Comparison of ENCODE assay signal across 9 mouse cellular contexts in the genomic region with DNA sequence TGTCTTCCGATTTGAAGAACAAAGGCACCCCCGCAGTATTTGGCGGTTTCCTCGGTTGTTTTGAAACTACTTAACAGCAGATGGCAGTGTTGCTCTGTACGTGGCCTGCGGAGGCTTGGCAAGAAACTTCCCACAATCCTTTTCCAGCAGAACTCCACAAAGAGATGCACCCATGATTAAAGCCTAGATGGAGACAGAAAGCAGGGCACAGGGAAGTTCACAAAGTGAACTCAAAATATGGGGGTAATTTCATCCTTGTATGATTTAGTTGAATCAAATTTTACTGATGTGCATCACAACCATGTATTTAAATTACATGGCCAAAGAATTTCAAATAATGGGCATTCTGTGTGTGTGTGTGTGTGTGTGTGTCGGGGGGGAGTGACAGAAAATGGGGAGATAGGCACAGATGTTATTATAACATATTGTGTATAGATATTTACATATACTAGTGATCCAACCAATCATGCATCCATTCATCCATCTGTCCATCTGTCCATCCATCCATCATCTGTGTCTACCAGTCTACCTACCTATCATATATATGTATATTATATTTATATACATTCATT.
A peak's percentile ranks its signal among the peaks of the same experiment; 100 is the strongest.
DNase-seq lines count a peak whose midpoint lies in the region; ATAC-seq lines count a peak whose summit lies in the region.
"Had no signal": no experiment of that assay in that cellular context is flagged by ENCODE, and none has a peak within 500 bp of the region (broad histone marks: within the 10 kb centered on the region; RNA-seq: fewer than 3 reads in every experiment).

No protein-coding gene starts in this region.

- no peaks in the 10 kb centered on the region for H3K9me3 ChIP-seq in intestine, embryonic 15.5 days

- H3K27ac ChIP-seq in intestine, embryonic 15.5 days, result no peak overlapping the region

- H3K27me3 ChIP-seq in intestine, embryonic 15.5 days (replicated peaks), result no peaks in the 10 kb centered on the region

- peak overlapping the region; percentile 43; the same call in 1 of the 2 replicates for H3K9ac ChIP-seq in intestine, embryonic 15.5 days

- H3K4me1 ChIP-seq in intestine, embryonic 15.5 days (replicated peaks), result no peaks in the 10 kb centered on the region

- peak overlapping the region; percentile 39 for H3K4me3 ChIP-seq in intestine, embryonic 15.5 days (replicated peaks)

- peak; percentile 72; the same call in 1 of the 2 replicates for ATAC-seq in intestine, embryonic 15.5 days
- ATAC-seq in megakaryocyte progenitor cell, adult 5-6 weeks (replicated peaks; ENCODE audit: poor library complexity), result peak; percentile 84

- H3K4me2 ChIP-seq in intestine, embryonic 15.5 days (replicated peaks), result peak overlapping the region; percentile 87

- WGBS in intestine, embryonic 15.5 days, result 14% methylated on average over 7 of the region's 7 CpGs

- intact Hi-C loops in left cerebral cortex, postnatal 14 days (cut with DNase I), result loop anchor here (10.0 kb wide), 1 partner anchor 990 kb away; no protein-coding TSS in a partner anchor

- H3K36me3 ChIP-seq in intestine, embryonic 15.5 days, result no peaks in the 10 kb centered on the region
- H3K36me3 ChIP-seq: G1E had no signal

- DNase-seq in ovary, postnatal 10 days (ENCODE audit: low spot score), result peak; percentile 27
- no peak for DNase-seq in ovary, adult 18-20 months (ENCODE audit: low spot score)
- DNase-seq in cerebellum, postnatal 36 days, result peak; percentile 60 to 74
- DNase-seq in gastrocnemius, adult 18-20 months (ENCODE audit: low spot score), result peak; percentile 33
- DNase-seq in left cerebral cortex, postnatal 14 days (ENCODE audit: low spot score in 2 of 2), result peak; percentile 72 to 80
- DNase-seq in right cerebral cortex, postnatal 4 days, result peak; percentile 65
